Mouse (Mus musculus) lung, postnatal 0 days (tissue): ENCODE measurements at regions not wholly inside any gene's neighbourhood (a gene's known extent, or its start where the extent isn't known, plus 50 kb on each side); places are given as distances from the start of the nearest gene placed in this dataset.

Experiments
- CTCF ChIP-seq: IDR thresholded peaks from 2 replicates; pipeline ENCODE4 v1.5.1; 2016; ENCODE audit warnings: antibody characterized with exemption, mild to moderate bottlenecking
- EP300 ChIP-seq: IDR thresholded peaks from 2 replicates; pipeline ENCODE4 v1.6.1; 2016; ENCODE audit warnings: antibody characterized with exemption, mild to moderate bottlenecking, control low read depth

DNA sequence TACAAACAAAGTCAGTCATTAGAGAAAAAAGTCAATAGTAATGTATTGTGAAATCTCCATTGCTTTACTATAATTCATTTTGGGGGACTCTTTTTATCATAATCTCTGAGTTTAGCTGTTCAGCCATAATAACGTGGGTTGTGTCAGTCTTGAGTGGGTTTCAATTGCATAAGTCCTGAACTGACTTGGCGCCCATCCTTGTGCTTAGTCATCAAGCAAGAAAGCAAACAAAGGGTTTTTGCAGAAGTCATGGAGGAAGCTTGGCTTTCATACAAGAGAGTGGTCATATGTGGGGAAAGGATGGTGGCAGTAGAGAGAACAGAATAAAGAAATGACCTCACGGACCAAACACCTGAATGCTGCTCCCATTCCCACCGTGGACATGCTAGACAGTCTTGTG, 339.8 kb upstream of the Fam98a start:
- TF ChIP-seq EP300 (no peak), CTCF (no peak)
